Mouse (Mus musculus): ENCODE measurements around the gene Ndufs3.

- TF ChIP-seq POLR2A (IDR thresholded peaks at IDR 0.05; ENCODE audit: borderline replicate concordance, extremely low read depth, low read depth, low read length): no peak
- no peak for TF ChIP-seq CTCF (IDR thresholded peaks at IDR 0.05; ENCODE audit: insufficient read depth, low read length)
These were observed 17.0 kb downstream of the Ndufs3 start for GRCm38 (mm10) chr2:90887627-90888026.
